Mouse (Mus musculus): ENCODE measurements around the gene Bsnd.
A peak's percentile ranks its signal among the peaks of the same experiment; 100 is the strongest.

Gene Bsnd

GRCm38 (mm10) chr4:106492116-106492515 is at the start of gene Bsnd:
TSS of gene Bsnd (minus strand) at chr4:106492283.
- no peak for DNase-seq (ENCODE audit: low read depth, low spot score)

- DNase-seq (ENCODE audit: low read depth, low spot score): no peak
Measured at GRCm38 (mm10) chr4:106541491-106541890, 49.4 kb upstream of the Bsnd start.

GRCm38 (mm10) chr4:106539756-106540155 is 47.7 kb upstream of the Bsnd start:
- no peak for DNase-seq (ENCODE audit: low read depth, low spot score)

DNA sequence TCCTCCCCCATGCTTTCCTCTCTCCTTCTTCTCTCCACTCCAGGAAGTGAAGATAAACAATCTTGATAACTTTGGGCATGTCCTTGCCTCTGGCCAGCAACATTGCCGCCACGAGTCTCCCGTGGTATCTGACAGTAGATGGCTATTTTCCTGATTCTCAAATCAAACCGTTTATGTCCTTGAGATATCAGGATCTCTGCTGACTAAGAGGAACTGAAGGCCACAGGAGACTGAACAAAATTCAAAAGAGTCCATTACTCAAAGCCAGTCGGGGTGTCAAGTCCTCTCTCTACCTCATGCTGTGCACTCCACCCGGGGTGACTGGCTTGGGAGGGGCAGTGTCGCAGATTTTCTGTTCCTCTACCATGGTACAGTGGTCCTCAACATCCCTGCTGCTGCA is 42.2 kb upstream of the Bsnd start:
- no peak for DNase-seq (ENCODE audit: low read depth, low spot score)

DNA sequence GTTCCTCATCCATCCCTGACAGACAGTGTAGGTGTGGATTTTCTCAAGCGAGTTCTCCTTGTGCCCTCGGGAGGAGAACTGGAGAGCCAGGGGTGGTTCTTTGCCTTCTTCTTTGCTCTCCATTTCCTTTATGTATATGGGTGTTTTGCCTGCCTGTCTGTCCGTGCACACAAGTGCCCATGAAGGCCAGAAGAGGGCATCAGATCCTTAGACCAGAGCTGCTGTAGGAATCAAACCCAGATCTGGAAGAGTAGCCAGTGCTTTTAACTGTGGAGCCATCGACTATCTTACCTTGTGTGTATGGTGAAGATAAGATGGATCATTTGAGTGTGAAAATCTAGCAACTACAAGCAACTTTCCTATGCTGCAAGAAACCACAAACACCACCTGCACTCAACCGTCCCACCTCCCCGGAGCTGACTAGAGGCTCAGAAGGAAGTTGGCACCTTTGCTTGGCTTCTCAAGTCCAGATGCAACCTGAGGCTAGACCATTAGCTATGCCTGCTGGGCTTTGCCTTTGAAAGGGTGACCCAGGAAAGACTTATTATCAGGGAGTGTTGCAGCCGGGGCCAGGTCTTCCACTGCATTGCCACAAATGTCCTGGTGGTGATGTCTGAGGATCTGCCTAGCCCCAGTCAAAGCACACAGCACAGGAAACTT is 41.5 kb upstream of the Bsnd start:
- peak; percentile 6 for DNase-seq (ENCODE audit: low read depth, low spot score)

DNA sequence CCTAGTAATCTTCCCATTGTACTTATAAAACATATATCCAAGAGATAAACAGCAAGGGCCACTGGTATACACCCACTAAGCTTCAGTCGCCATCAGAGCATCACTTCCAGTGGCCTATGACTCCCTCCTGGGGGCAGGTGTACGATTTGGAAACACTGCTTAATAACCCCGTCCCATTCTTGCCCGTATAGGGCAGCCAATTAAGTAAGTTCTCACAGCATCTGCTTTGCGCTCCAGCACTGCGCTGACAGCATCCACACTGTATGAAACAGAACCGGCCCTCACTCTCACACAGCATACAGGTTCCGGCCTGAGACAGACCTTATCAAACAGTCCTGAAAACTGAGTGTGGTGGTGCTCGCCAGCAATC is 38.0 kb upstream of the Bsnd start:
- no peak for DNase-seq (ENCODE audit: low read depth, low spot score)

DNA sequence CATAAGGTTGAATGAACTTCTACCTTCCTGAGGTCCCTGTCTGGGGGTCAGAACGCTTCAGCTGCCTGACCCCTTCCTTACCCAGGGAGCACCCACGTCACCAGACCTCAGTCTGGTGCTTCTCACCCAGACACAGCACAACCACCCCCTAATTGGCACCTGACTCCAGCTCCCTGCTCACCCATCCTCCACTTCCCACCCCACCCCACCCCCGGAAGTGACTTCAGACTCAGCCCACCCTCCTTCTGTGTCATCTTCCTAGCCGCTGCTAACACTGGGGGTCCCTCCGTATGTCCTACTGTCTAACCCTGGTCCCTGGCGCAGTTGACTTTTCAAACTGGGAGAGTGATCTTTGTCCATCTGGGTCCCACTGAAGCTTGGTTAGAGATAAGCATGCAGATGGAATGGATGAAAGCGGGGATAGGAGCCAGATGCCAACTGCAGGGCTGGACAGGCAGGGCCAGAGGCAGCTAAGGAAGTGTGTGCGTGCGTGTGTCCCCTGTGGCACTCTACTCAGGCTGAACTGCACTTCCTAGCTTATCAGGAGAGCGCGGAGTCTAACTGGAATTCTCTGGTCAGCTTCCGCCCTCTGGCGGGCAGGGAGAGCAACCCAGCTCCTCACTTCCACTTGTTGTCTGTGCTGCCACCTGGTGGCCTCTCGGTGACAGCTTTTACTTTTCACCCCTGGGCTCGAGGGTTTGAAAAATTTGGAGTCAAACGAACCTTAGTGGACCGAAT is 37.5 kb upstream of the Bsnd start:
- peak; percentile 93 for DNase-seq (ENCODE audit: low read depth, low spot score)

DNA sequence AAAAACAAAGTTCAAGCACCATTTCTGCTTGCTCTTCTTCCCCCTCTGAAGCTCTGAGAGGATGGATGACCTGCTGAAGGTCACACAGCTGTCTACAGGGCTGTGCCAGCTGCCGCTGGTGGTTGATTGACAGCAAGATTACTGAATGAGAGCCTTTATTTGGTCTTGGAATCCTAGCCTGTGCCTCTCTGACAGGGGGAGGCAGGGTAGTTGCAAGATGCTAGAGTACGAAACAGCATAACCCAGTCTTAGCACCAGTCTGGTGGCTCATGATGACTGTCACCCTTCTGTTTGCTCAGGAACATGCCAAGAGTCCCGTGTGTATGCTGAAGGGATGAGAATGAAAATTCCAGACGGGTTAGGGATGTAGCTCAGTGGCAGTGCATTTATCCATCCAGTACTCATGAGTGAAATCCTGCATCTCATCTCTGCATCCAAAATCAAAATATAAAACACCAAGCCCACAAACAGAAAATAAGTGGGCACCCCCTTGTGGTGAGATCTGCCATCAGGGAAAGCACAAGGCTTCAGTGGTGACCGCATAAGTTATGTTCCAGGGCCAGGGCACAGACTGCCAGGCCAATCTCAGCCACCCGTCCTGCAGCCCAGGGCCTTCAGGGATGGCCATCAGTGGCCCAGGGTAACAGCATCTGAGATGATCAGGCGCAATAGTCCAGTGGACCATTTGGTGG is 35.9 kb upstream of the Bsnd start:
- DNase-seq (ENCODE audit: low read depth, low spot score): peak; percentile 23

DNA sequence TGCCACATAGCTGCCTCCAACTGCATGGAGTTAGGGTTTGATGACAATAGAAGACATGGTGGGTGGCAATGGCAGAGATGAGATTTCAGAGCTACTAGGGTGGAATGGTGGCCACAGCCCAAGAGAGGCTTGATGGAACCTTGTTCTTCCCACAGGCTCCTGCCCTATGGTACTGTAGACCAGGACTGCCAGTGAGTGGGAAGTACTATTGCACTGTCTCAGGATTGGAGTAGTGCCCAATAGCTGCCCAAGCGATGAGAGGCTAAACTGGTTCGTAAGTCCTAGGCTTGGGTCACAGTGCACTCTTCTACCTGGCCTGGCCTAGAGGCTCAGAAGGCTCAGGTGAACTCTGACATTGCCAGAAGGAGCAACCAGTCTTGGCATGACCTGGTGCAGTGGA is 32.9 kb upstream of the Bsnd start:
- DNase-seq (ENCODE audit: low read depth, low spot score): no peak

DNA sequence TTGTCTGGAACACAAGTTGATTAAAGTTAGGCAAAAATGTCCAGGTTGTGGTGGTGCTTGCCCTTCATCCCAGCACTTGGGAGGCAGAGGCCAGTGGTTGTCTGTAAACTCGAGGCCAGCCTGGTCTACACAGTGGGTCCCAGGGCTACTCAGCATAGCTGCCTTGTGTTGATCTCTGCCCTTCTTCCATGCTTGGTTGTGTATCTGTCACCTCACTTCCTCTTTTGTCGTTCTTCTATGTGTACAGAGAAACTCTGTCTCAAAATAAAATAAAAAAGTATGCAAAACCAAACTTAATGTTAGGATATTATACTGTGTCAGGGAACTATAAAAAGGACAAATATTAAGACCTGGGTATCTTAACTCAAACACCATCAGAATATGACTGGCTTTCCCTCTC is 32.0 kb upstream of the Bsnd start:
- DNase-seq (ENCODE audit: low read depth, low spot score): no peak

DNA sequence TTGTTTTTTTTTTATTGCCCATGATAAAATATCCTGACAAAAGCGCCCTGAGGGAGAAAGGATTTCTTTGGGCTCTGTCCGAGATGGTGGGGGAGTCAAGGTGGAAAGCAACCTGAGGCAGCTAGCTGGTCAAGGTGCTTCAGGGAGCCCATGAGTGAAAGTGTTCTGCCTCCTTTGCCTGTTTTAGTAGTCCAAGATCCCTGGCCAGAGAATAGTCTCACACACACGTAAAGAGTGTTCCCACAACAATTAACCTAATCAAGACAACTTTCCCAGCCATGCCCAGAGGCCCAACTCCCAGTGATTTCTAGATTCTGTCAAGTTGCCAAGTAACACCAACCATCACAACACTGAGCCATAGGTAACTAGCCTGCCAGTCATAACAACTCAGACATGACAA is 30.5 kb upstream of the Bsnd start:
- no peak for DNase-seq (ENCODE audit: low read depth, low spot score)

- no peak for DNase-seq (ENCODE audit: low read depth, low spot score)
Measured at GRCm38 (mm10) chr4:106514606-106515005, 22.5 kb upstream of the Bsnd start.

GRCm38 (mm10) chr4:106509888-106510287 is 17.8 kb upstream of the Bsnd start:
- DNase-seq (ENCODE audit: low read depth, low spot score): no peak

- DNase-seq (ENCODE audit: low read depth, low spot score): no peak
Measured at GRCm38 (mm10) chr4:106505453-106506058, 13.5 kb upstream of the Bsnd start.

DNA sequence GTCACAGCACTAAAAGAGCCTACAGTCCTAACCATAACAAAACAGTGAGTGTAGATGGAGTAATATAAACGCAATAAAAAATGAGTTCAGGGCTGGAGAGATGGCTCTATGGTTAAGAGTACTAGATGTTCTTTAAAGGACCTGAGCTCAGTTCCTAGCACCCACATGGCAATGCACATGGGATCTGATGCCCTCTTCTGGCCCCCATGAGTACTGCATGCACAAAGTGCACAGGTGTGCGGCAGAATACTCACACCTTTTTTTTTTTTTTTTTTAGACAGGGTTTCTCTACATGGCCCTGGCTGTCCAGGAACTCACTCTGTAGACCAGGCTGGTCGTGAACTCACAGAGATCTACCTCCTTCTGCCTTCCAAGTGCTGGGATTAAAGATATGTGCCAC is 11.5 kb upstream of the Bsnd start:
- no peak for DNase-seq (ENCODE audit: low read depth, low spot score)

- DNase-seq (ENCODE audit: low read depth, low spot score): no peak
Measured at GRCm38 (mm10) chr4:106500066-106500465, 8.0 kb upstream of the Bsnd start.

DNA sequence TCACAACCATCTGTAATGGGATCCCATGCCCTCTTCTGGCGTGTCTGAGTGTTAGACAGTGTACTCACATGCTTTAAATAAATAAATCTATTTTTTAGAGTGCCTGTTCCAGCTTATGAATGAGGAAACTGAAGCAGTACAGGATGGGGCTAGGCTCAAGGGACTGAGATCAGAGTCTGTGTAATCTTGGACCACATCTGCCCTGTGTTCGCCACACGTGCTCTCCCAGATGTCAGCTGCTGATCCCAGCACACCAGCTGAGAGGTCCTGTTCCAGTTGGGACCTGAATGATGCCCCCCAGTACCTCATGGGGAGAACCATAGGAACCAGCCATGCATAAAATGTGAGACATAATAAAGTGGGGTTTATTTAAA is 6.4 kb upstream of the Bsnd start:
- no peak for DNase-seq (ENCODE audit: low read depth, low spot score)

GRCm38 (mm10) chr4:106497776-106498470 is 5.8 kb upstream of the Bsnd start:
- DNase-seq (ENCODE audit: low read depth, low spot score): no peak

GRCm38 (mm10) chr4:106496833-106497232 is 4.8 kb upstream of the Bsnd start:
- no peak for DNase-seq (ENCODE audit: low read depth, low spot score)

DNA sequence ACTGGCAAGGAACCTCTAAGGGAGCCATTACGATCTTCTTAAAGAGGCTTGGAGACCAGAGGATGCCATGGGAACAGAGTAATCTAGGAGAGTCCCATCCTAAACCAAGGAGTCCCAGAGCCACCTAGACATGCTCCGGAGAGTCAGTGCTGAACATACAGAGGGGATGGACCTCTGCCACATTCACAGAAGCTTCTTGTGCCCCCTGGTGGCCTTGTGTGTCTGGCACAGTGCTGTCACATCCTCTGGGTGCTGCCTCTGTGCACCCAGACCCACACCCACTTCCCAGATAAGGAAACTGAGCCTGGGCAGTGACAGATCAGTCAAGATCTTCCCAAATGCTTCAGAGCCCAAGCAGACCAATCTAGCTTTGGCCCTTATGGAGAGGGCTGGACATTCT is 1.6 kb upstream of the Bsnd start:
- peak; percentile 37 for DNase-seq (ENCODE audit: low read depth, low spot score)

- DNase-seq (ENCODE audit: low read depth, low spot score): no peak
Measured at GRCm38 (mm10) chr4:106490620-106491019, 1.5 kb downstream of the Bsnd start.

- DNase-seq (ENCODE audit: low read depth, low spot score): no peak
Measured at GRCm38 (mm10) chr4:106483831-106484230, 8.3 kb downstream of the Bsnd start.

All from CD4-positive, CD25-positive, alpha-beta regulatory T cell, adult 2 months (primary cell).